Mouse (Mus musculus) hindbrain, embryonic 16.5 days (tissue): ENCODE measurements around the gene Trib2. TPM values are rescaled to one million over a fixed set of nuclear protein-coding genes. Genes with fewer than 3 reads are reported as not detected.
A peak's percentile ranks its signal among the peaks of the same experiment; 100 is the strongest.

Source experiments
- ATAC-seq: fragments of 200-750 bp; cut with Nextera tagmentation; 2 replicates; pipeline ENCODE4 v1.8.0; 2017; ENCODE audit warnings: moderate TSS enrichment, moderate library complexity
- H3K27ac ChIP-seq: fragments of 300-500 bp; sonication (generic); 2 replicates; pipeline ENCODE4 v1.5.1; 2014; ENCODE audit warnings: low read depth, mild to moderate bottlenecking, control low read depth, low read length, moderate library complexity
- H3K27me3 ChIP-seq: fragments of 300-500 bp; sonication (generic); replicated peaks from 2 replicates; pipeline ENCODE4 v1.6.1; 2014; ENCODE audit warnings: low read length; ENCODE audit not compliant: control insufficient read depth, insufficient read depth
- H3K36me3 ChIP-seq: fragments of 300-500 bp; sonication (generic); 2 replicates; pipeline ENCODE4 v1.6.1; 2014; ENCODE audit warnings: mild to moderate bottlenecking, low read length, moderate library complexity, mixed read lengths; ENCODE audit not compliant: control insufficient read depth, insufficient read depth
- H3K4me1 ChIP-seq: fragments of 300-500 bp; sonication (generic); 2 replicates; pipeline ENCODE4 v1.6.1; 2014; ENCODE audit warnings: low read depth, low read length; ENCODE audit not compliant: control insufficient read depth, insufficient read depth
- H3K4me2 ChIP-seq: fragments of 300-500 bp; sonication (generic); 2 replicates; pipeline ENCODE4 v1.6.1; 2014; ENCODE audit warnings: mild to moderate bottlenecking, low read length, control low read depth, moderate library complexity
- H3K4me3 ChIP-seq: fragments of 300-500 bp; sonication (generic); 2 replicates; pipeline ENCODE4 v1.5.1; 2014; ENCODE audit warnings: mild to moderate bottlenecking, low read length, control low read depth, moderate library complexity
- H3K9ac ChIP-seq: fragments of 300-500 bp; sonication (generic); 2 replicates; pipeline ENCODE4 v1.6.1; 2014; ENCODE audit warnings: low read depth, mild to moderate bottlenecking, control low read depth, low read length, moderate library complexity
- H3K9me3 ChIP-seq: fragments of 300-500 bp; sonication (generic); 2 replicates; pipeline ENCODE4 v1.6.1; 2014; ENCODE audit warnings: mild to moderate bottlenecking, low read length, moderate library complexity; ENCODE audit not compliant: control insufficient read depth
- WGBS: fragments of 180-500 bp; shearing (Covaris S2); extraction: QIAGEN DNeasy Blood & Tissue Kit; methylation state at CpG from one replicate; pipeline ENCODE4 v1.1.7; 2014; 5-methylcytosine and 5-hydroxymethylcytosine counted together
- polyA plus RNA-seq: library from polyadenylated mRNA; unstranded; fragments of >200 nt; fragmentation: Nextera tagmentation; extraction: Ambion mirVana; gene quantifications from 2 replicates; pipeline ENCODE4 v1.2.1, GENCODE M21; 2015

Trib2 gene
- polyA plus RNA-seq, 1 experiment from 2014 or later, result 124 TPM

GRCm38 (mm10) chr12:15798019-15798418 is 18.7 kb downstream of the Trib2 start:
- H3K36me3 ChIP-seq, result peaks cover 24% of the 10 kb centered on the region
- WGBS, result 86% methylated on average over 7 of the region's 7 CpGs
- peaks cover 39% of the 10 kb centered on the region for H3K4me1 ChIP-seq
- no peaks in the 10 kb centered on the region for H3K27me3 ChIP-seq
- H3K9me3 ChIP-seq, result no peaks in the 10 kb centered on the region
- no peak overlapping the region for H3K27ac ChIP-seq
- no peak for ATAC-seq
- no peak overlapping the region for H3K9ac ChIP-seq
- H3K4me2 ChIP-seq, result no peak overlapping the region
- H3K4me3 ChIP-seq, result no peak overlapping the region

GRCm38 (mm10) chr12:15795886-15796285 is 20.8 kb downstream of the Trib2 start:
- peaks cover 29% of the 10 kb centered on the region for H3K36me3 ChIP-seq
- ATAC-seq, result no peak

GRCm38 (mm10) chr12:15793336-15793735 is 23.4 kb downstream of the Trib2 start:
- WGBS, result 94% methylated on average over 8 of the region's 8 CpGs
- no peak overlapping the region for H3K27ac ChIP-seq
- H3K36me3 ChIP-seq, result peaks cover 29% of the 10 kb centered on the region
- H3K4me2 ChIP-seq, result no peak overlapping the region
- no peak overlapping the region for H3K9ac ChIP-seq
- H3K9me3 ChIP-seq, result no peaks in the 10 kb centered on the region
- peaks cover 3% of the 10 kb centered on the region for H3K4me1 ChIP-seq
- no peak for ATAC-seq
- no peak overlapping the region for H3K4me3 ChIP-seq
- no peaks in the 10 kb centered on the region for H3K27me3 ChIP-seq

More at GRCm38 (mm10) chr12:15795886-15796285, 20.8 kb downstream of the Trib2 start:
- H3K4me2 ChIP-seq, result no peak overlapping the region
- no peak overlapping the region for H3K4me3 ChIP-seq
- WGBS, result 69% methylated on average over 3 of the region's 3 CpGs
- peaks cover 18% of the 10 kb centered on the region for H3K4me1 ChIP-seq
- H3K9me3 ChIP-seq, result no peaks in the 10 kb centered on the region
- H3K27me3 ChIP-seq, result no peaks in the 10 kb centered on the region
- no peak overlapping the region for H3K27ac ChIP-seq
- no peak overlapping the region for H3K9ac ChIP-seq

- H3K27ac ChIP-seq, result no peak overlapping the region
- no peak overlapping the region for H3K9ac ChIP-seq
- 81% methylated on average over 2 of the region's 2 CpGs for WGBS
- ATAC-seq, result peak; percentile 25; the same call in 1 of the 2 replicates
- H3K4me3 ChIP-seq, result no peak overlapping the region
- no peak overlapping the region for H3K4me2 ChIP-seq
- no peaks in the 10 kb centered on the region for H3K4me1 ChIP-seq
- H3K36me3 ChIP-seq, result peaks cover 23% of the 10 kb centered on the region
- H3K9me3 ChIP-seq, result no peaks in the 10 kb centered on the region
- no peaks in the 10 kb centered on the region for H3K27me3 ChIP-seq
These were observed 26.5 kb downstream of the Trib2 start for GRCm38 (mm10) chr12:15790181-15790580.

GRCm38 (mm10) chr12:15777047-15777446 is 39.7 kb downstream of the Trib2 start:
- Histone ChIP-seq H3K27me3 (no peaks in the 10 kb centered on the region), H3K9me3 (peaks cover 4% of the 10 kb centered on the region), H3K4me1 (no peaks in the 10 kb centered on the region), H3K9ac (no peak overlapping the region), H3K4me2 (no peak overlapping the region), H3K4me3 (no peak overlapping the region), H3K36me3 (no peaks in the 10 kb centered on the region), H3K27ac (no peak overlapping the region)
- ATAC-seq, result no peak

- 78% methylated on average over 6 of the region's 6 CpGs for WGBS
- Histone ChIP-seq H3K4me2 (no peak overlapping the region), H3K4me3 (no peak overlapping the region), H3K9ac (no peak overlapping the region), H3K27ac (no peak overlapping the region), H3K9me3 (no peaks in the 10 kb centered on the region), H3K27me3 (no peaks in the 10 kb centered on the region), H3K36me3 (no peaks in the 10 kb centered on the region), H3K4me1 (no peaks in the 10 kb centered on the region)
- no peak for ATAC-seq
These were observed 45.0 kb downstream of the Trib2 start for GRCm38 (mm10) chr12:15771686-15772085.

GRCm38 (mm10) chr12:15768536-15768935 is 48.2 kb downstream of the Trib2 start:
- H3K27me3 ChIP-seq, result no peaks in the 10 kb centered on the region
- H3K4me2 ChIP-seq, result no peak overlapping the region
- H3K4me3 ChIP-seq, result no peak overlapping the region
- no peaks in the 10 kb centered on the region for H3K9me3 ChIP-seq
- 76% methylated on average over 3 of the region's 3 CpGs for WGBS
- no peak for ATAC-seq
- H3K4me1 ChIP-seq, result no peaks in the 10 kb centered on the region
- no peak overlapping the region for H3K27ac ChIP-seq
- no peaks in the 10 kb centered on the region for H3K36me3 ChIP-seq
- H3K9ac ChIP-seq, result no peak overlapping the region

GRCm38 (mm10) chr12:15765996-15766395 is 50.7 kb downstream of the Trib2 start:
- Histone ChIP-seq H3K27me3 (no peaks in the 10 kb centered on the region), H3K36me3 (no peaks in the 10 kb centered on the region), H3K4me3 (no peak overlapping the region), H3K27ac (no peak overlapping the region), H3K9ac (no peak overlapping the region), H3K4me2 (no peak overlapping the region), H3K4me1 (no peaks in the 10 kb centered on the region), H3K9me3 (no peaks in the 10 kb centered on the region)
- WGBS, result 90% methylated on average over 12 of the region's 12 CpGs
- ATAC-seq, result no peak

- Histone ChIP-seq H3K9me3 (no peaks in the 10 kb centered on the region), H3K27me3 (no peaks in the 10 kb centered on the region), H3K4me2 (no peak overlapping the region), H3K36me3 (no peaks in the 10 kb centered on the region), H3K4me3 (no peak overlapping the region), H3K4me1 (no peaks in the 10 kb centered on the region), H3K9ac (no peak overlapping the region), H3K27ac (no peak overlapping the region)
- WGBS, result 17% methylated on average over 1 of the region's 1 CpGs
- ATAC-seq, result no peak
These were observed 51.5 kb downstream of the Trib2 start for GRCm38 (mm10) chr12:15765238-15765637.
